Mouse (Mus musculus): ENCODE measurements at regions not wholly inside any gene's neighbourhood (a gene's known extent, or its start where the extent isn't known, plus 50 kb on each side); places are given as distances from the start of the nearest gene placed in this dataset.

- no peak for DNase-seq (ENCODE audit: low spot score in 2 of 2)
These were observed 265.5 kb downstream of the Spry2 start for GRCm38 (mm10) chr14:105630867-105631680.

GRCm38 (mm10) chr14:105630444-105630843 lies 266.2 kb downstream of the Spry2 start:
- no peak for DNase-seq (ENCODE audit: low spot score in 2 of 2)

DNA sequence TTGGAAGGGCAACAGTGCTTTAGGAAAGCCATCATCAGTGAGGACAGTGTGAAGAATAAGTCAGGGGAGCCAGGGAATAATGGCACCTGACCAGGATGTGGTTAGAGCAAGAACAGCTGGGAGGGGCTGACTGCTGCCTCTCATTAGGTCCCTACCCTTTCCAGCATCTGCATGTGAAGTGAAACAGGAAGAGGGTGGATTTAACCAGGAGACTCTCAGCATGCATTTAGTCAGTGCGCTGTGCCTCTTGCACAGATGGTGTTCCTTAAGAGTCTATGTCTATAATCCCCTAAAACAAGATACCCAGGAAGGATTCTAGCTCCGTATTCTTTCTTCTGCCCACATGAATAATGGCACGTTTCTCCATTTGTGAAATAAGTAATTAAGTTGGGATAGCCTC lies 267.9 kb downstream of the Spry2 start:
- no peak for DNase-seq (ENCODE audit: low spot score in 2 of 2)

DNA sequence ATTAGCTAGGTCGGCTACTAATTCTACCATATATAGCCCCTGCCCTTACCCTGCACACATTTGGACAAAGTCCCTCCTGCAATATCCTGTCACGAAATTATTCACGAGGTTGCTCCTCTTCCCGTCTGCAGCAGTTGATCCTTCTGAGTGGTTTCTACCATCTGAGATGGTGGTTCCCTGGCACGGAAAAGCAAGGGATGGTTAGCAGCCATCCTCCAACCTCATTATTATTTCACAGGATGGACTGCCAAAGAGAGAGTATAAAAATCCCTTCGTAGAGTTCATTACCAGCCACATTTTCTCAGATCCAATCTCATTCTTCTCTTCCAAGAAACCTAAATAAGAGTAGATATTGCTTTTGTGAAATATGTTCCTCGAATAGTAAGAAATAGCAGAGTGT lies 272.2 kb downstream of the Spry2 start:
- DNase-seq (ENCODE audit: low spot score in 2 of 2): no peak

DNA sequence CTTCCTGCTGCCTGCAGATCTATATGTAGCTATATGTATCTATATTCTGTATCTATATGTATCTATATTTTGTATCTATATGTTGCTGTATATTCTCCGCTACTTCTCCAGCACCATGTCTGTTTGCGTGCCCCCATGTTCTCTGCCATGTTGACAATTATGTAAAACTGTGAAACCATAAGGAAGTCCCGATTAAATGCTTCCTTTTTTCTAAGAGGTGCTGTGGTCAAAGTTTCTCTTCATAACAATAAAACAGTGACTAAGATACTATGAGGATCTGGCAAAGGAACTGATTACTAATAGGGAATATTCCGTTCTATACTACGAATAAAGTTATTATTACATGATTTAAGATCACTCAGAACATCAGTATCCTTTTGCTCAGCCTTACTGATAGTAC lies 274.5 kb downstream of the Spry2 start:
- DNase-seq (ENCODE audit: low spot score in 2 of 2): no peak

- no peak for DNase-seq (ENCODE audit: low spot score in 2 of 2)
These were observed 275.5 kb downstream of the Spry2 start for GRCm38 (mm10) chr14:105621124-105621523.

DNA sequence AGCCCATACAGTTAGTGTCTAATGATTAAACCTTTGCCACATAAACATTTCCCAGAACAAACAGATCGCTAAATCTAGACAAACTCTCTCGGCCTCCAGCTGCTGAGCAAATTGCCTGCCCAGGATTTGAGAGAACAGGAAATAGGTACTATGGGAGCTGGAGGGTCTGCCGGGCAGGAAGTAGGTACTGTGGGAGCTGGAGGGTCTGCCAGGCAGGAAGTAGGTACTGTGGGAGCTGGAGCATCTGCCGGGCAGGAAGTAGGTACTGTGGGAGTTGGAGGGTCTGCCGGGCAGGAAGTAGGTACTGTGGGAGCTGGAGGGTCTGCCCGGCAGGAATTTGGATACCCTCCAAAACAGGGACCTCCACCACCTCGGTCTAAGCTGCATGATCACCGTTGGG lies 277.2 kb downstream of the Spry2 start:
- no peak for DNase-seq (ENCODE audit: low spot score in 2 of 2)

- no peak for DNase-seq (ENCODE audit: low spot score in 2 of 2)
These were observed 280.9 kb downstream of the Spry2 start for GRCm38 (mm10) chr14:105615766-105616165.

DNA sequence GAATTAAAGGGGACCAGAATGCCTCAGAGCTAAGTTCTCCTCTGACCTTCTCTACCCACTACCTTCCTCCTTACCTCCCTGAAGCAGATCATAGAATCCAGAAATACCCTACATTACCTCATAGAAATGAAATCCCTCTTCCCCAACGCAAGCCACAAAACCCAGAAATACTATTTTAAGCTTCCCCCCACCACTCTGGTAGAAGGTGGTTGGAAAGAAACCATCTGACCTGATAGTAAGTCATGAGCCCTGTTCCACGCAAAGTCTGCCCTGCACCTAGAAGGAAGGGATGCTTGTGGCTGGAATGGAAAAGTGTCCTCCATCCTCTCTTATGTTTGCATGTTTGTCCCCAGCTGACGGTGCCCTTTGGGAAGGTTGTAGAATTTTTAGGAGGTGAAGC lies 283.8 kb downstream of the Spry2 start:
- DNase-seq (ENCODE audit: low spot score in 2 of 2): no peak

DNA sequence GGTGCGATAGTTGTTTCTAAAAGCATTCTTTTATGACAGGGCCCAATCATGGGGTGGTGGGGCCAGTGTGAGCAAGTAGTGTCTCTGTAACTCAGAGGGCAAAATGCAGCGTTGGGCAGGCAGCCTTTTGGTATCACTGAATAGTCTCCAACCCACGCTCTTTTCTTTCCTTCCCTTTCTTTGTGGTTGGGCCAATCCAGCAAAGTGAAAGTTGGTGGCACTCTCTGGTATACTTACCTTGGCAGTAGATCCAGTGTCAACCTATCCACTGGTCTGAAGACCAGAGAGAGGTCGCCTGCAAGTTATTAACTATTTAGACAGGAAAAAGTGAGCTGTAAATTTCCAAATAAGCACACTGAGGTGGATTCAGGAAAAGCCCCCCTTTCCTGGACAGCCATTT lies 287.8 kb downstream of the Spry2 start:
- DNase-seq (ENCODE audit: low spot score in 2 of 2): no peak

- DNase-seq (ENCODE audit: low spot score in 2 of 2): no peak
These were observed 290.1 kb downstream of the Spry2 start for GRCm38 (mm10) chr14:105606551-105606950.

DNA sequence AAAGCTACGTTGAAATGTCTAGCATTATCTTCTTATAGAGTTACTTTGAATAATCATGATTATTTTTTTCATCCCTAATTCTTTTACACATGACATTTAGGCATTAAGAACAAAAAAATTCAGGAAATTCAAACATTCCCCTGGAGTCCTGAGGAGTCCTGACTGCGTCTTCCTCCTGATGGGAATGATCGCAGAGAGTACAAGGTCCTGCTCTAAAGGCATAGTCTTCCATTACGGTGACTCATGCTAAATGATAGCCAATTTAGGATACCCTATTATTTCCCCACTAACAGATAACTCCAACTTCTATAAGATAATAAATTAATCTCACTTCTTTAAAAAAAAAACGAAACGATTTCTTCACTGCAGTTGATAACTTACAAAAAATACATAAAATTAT lies 292.2 kb downstream of the Spry2 start:
- DNase-seq (ENCODE audit: low spot score in 2 of 2): no peak

GRCm38 (mm10) chr14:105603047-105603461 lies 293.6 kb downstream of the Spry2 start:
- no peak for DNase-seq (ENCODE audit: low spot score in 2 of 2)

GRCm38 (mm10) chr14:105599550-105600453 lies 296.8 kb downstream of the Spry2 start:
- DNase-seq (ENCODE audit: low spot score in 2 of 2): no peak

- no peak for DNase-seq (ENCODE audit: low spot score in 2 of 2)
These were observed 306.9 kb downstream of the Spry2 start for GRCm38 (mm10) chr14:105589751-105590150.

- DNase-seq (ENCODE audit: low spot score in 2 of 2): no peak
These were observed 307.4 kb downstream of the Spry2 start for GRCm38 (mm10) chr14:105589261-105589660.

DNA sequence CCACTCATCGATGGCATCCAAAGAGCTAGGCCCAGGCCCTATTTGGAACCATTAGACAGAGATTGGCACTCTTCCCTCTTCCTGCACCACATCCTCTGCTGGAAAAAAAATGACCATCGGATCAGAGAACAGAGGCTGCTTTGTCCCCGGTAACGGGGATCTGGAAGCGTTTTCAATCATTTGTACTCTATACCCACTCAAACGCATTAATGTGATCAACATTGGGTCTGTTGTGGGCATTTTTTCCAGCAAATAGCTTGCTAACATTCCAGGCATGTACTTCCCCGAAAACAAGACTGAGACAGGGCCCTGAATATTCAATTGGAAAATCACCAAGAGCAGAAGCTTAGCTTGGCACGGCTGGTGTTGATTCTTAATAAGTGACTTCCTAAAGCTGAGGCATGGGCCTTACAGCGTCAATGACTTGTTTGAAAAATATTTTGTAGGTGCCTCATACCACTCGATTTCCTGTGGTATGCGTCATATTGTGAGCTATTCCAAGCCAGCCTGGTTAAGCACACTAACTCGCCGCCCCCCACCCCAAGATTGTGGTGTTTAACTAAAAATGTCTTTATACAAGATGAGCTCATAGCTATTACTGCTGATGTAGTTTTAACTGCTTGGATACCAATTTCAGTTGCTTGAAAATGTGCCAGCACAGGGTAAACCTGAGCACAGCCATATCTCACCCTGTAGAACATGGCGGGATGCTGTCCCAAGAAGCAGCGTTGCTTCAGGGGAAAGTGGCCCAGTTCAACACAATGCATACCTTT lies 308.0 kb downstream of the Spry2 start:
- DNase-seq (ENCODE audit: low spot score in 2 of 2): no peak

DNA sequence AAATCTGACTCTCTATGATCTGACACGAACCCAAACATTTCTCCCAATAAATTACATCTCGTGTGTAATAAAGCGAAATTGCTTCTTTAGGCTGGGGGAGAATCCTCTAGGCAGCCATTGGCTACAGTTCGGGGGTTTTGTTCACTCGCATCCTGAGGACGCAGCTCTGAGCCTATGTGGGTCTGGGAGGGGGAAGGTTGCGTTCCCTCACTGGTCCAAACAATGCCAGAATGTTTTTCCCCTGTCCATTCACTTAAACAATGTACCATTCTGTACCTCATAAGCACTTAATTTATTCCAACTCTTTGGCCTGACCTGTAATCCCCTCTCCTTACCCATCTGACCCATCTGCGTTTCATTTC lies 308.6 kb downstream of the Spry2 start:
- no peak for DNase-seq (ENCODE audit: low spot score in 2 of 2)

GRCm38 (mm10) chr14:105584632-105585031 lies 312.0 kb downstream of the Spry2 start:
- DNase-seq (ENCODE audit: low spot score in 2 of 2): no peak

GRCm38 (mm10) chr14:105583497-105583896 lies 313.1 kb downstream of the Spry2 start:
- no peak for DNase-seq (ENCODE audit: low spot score in 2 of 2)

DNA sequence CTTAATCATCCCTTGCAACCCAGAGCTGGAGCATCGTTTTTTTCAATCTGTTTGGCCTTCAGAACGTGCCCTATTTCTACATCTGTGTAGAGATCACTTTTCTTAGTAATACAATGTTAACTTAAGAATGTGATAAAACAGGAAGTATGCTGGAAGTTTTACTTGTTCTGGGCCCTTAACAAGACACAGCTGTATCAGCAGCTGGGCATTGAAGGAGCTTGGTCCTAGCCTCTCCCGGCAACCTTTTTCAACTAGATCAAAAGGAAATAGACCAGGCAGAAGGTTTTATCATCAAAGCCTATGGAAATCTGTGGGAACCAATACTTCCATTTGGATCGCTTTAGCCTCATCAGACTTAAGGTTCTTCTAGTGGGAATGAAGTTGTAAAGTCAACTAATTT lies 317.9 kb downstream of the Ndfip2 start:
- DNase-seq (ENCODE audit: low spot score in 2 of 2): no peak

Data from spleen, postnatal 36 days (tissue).